Mouse (Mus musculus) thymus, postnatal 36 days (tissue): ENCODE results near the gene Sec62.

Experiments
- DNase-seq, 2 experiments: peaks; one replicate each; pipeline ENCODE4 v3.0.0; 2022; ENCODE audit warnings: mixed read lengths in 2 of 2

Sec62 gene

DNA sequence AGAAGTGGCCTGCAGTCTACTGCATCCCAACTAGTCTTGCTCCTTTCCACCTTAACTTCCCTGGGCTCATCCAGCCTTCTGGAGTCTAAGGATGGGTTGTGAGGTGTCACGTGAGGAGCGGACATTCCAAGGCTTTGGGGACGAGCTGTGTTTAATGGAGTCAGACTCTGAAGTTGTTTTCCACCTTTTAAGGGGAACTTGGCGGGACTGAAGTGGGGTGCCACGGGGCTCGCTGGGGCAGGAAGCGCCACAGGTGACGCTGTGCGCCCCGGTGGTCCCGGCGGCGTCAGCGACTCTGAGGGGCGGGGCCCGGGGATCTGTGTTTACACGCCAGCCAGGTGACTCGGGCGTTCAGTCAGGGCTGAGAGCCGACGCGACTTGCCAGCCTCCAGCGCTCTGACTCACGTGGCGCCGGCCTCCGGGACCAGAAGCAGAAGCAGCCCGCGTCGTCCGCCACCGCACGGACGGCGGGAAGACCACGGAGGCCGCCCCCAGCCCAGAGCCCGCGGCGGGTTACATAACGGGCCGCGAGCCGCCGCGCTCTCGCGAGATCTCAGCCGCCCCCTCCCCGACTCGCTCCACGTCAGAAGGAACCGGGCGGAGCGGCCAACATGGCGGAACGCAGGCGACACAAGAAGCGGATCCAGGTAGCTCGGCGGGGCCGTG lies at the start of gene Sec62:
TSS of gene Sec62 (plus strand) at position 139 of the 666 bp plus-strand sequence.
- peak; percentile 94 for DNase-seq

DNA sequence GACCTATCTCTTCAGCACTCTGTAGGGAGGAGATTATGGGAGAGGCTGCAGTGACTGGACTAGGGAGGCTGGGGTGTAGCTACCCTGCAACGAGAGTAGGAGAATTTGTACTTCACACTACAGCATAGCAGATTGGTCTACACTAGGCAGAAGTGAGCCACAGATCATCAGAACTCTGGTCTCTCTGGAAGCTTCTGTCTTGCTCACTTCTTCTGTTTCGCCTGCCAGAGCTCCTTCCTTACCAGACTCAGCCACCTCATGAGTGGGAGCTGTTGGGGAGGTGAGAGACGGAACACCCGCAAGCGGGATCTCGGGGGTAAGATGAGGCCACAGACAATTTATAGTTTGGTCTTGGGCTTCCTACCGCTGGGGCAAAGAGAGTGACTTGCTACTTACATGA lies 49.8 kb upstream of the Sec62 start:
- no peak for DNase-seq

DNA sequence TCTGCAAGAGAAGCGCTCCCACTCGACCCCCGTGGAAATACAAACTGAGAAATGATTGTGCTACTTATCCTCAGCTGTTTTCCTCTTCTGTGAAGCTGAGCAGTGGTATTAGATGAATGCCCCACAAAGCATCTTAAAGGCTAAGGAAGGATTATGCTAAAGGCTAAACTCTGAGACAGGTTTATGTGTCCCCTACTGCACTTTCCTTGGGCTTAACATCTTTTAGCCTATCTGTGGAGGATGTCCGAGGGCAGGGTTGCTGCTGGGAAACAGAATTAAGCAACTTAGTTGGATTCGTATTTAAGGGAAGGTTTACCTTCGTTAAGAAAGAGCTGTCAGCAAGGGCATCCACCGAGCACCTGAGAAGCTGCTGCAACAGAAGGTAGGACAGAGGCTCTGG lies 46.7 kb upstream of the Sec62 start, which contains the start of gene Samd7:
TSS of gene Samd7 (plus strand) at position 288 of the 400 bp plus-strand sequence.
- no peak for DNase-seq

DNA sequence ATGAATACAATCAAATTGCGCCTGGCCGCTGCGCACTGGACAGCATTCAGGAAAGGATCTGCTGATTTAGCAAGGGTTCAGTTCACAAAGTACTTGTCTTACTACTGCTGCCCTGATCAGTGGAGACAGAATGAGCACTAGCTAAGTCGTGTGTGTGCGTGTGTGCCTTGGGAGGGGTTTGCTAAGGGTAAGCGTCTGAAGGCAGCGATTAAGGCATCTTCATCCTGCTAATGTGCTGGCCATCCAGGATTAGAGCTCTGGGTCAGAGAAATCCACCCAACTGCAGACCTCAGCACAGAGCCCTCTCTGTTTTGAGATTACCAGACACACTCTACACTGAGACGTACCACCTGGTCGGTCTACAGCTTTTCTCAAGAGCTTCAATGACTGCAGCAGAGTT lies 44.4 kb upstream of the Sec62 start:
- no peak for DNase-seq

DNA sequence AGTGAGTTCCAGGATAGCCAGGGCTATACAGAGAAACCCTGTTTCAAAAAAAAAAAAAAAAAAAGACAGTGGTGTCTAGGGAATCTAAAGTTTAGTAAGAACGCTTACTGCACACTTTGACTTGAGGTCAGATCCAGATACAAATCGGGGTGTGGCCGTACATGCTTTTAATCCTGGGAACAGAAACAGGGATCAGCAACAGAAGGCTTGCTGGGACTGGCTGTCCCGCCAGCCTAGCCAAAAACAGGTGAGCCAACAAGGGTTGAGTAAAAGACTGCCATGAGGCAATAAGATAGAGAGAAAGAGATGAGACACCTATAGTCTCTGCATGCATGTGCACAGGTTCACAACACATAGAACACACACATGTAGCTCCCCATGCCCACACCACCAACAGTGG lies 38.0 kb upstream of the Sec62 start:
- DNase-seq: no peak

DNA sequence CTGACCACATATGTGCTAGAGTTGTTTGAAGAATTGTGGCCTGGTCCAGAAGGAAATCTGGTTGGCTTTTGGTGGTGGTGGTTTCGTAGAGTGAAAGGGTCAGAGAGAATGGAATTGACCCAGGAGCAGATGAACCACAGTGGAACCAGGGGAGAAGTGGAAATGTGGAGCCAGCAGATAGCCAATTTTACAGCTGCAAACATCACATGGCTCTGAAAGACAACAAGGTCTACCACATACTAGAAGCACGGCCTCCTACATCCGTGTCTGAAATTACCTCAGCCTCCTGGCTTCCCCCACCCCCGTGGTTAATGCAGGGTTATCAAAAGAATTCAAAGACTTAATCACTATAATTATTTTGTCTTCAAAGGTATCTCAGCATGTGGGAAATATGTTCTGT lies 27.8 kb upstream of the Sec62 start:
- no peak for DNase-seq

DNA sequence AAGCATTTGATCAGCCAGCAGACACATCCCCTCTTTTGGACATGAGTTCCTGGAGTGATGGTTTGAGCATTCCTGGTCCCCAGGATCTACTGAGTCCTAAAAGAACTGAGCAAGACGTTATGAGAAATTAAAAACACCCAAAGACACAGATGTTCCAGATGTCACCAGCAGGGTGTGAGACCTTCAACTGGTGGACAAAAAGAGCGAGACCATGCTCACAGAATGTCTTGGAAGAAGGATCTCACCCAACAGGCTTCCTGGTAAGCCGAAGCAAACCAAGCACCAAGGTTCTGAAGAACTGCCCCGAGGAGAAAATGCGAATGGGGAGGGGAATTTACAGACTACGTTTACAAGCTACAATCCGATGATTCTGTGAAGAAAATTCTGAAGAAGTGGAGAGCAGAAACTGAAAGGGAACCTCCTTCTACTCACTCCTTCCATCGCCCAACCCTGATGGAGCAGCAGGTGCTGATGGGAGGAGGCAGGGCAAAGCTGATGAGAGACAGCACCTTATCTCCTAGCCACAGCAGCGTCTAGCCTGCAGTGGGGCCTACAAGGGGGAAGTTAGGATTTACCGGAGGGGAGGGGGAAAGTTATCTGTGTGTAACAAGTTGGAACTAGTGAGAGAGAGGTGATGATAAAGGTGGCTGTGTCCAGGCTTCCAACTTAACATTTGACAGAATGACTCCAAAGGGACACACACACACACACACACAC lies 27.2 kb upstream of the Sec62 start:
- DNase-seq: peak; percentile 22 to 54

DNA sequence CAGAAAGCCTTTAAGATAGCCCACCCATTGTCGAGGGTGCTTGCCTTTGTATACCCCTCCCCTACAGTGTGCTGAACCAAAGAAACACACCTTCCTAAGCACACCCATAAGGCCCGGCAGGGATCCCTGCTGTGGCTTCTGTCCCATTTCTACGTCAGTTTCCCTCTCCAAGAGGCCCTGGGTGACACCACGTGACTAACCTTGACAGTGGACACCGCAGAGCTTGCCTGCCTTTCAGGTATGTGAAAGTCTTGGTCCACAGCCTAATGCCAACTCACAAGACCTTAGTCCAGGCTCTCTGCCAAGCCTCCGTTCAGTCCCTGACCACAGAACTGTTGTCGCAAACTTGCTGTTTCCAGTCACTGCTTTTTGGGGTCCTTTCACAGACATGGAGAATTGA lies 26.5 kb upstream of the Sec62 start:
- DNase-seq: no peak

DNA sequence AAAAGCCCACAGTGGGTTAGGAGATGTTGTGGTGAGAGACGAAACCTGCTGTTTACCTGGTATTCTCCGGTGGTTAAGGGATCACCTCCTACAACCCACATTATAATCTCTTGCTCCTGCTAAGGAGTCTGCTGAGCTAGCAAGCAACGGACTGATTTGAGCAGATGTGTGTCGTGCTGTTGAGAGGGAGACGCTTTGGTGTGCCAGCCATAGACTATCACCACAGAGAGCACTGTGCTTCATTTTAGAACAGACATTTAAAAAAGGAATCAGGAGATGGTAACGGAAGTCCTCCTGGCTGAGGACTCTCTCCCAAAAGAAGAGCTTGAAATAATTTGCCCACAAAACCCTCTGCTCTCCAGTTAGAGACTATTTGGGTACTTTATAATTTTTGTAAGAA lies 25.4 kb upstream of the Sec62 start:
- no peak for DNase-seq

DNA sequence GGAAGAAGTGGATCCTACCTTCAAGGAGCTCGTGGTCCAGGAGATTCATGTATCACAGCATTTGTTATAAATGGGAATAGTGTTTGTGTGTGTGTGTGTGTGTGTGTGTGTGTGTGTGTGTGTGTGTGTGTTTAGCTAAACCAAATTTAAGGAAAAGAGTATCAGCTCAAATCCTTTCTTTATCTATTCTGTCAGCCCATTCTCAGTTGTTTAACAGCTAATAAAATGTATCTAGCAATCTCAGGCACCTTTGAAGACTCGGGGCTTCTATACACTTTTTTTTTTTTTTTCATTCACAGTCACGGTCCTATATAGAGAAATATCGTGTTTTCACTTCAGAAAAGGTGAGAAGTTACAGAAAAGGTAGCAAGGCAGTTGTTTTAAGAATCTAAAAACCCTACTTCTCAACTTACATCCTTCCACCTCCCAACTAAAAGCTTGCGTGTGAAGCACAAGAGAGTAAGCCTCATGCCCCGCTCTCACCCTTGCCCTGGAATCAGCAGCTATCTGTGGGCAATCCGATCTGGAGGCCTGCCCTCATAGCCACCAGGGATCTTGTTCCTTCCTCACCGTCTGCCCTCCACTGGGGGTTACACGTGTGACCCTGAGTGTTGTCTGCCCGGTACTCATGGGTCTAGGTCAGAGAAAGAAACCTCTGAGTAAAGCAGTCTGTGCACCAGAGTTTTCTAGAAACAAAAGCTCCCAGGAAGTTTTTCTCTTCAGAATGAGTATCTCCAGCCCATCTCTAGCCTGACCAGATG lies 22.7 kb upstream of the Sec62 start:
- DNase-seq: no peak

DNA sequence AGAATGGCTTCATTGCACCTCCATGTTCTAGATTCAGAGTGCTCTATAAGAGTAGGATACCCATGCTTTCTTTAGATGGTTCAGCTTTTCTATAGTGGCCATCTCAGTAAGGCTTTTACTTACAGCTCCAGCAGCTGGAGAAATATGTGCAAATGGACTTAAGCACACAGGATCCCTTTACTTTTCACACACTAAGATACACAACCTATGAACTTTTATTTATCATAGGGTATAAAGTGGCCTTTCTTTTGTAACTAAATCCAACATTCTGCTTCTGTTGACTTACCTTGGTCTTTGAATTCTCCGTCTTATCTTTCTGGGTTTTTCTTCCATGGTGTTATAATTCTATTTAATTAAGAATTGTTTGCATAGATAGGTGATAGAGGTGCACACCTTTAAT lies 21.1 kb upstream of the Sec62 start:
- no peak for DNase-seq

DNA sequence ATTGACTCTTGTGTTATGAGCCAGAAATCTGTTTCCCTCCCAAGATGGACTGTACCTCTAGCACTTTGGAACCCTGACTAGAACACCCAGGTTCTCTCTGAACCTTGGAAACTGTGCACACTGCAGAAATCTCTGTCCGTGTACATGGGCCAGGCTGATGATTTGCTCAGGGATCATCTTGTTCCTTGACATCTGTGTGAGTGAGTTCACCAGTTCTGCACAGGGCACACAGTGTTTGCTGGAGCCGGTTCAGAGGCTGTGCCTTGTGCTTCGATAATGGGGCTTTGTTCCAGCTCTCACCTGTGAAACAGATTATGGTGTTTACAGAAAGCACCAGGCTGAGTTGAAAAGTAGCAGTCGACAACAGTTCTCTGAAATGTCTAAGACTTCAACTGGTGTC lies 20.0 kb upstream of the Sec62 start:
- DNase-seq: no peak

DNA sequence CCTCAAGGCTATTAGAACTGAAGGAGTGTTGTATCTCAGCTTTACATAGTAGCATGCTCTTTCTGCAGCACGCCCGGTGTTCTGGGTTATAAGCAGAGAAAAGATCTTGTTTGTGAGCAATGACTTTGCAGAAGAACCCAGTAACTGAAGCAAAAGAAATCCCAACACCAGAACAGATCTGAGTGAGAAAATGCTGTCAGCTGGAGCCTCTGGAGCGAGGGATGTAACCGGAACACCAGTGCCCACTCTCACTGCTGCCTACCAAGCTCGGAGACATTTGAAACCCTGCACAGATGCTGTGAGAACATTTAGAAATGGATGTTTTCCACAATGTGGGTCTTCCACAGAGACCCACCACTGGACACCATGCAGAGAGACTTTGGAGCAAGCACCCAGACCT lies 18.0 kb upstream of the Sec62 start:
- no peak for DNase-seq

DNA sequence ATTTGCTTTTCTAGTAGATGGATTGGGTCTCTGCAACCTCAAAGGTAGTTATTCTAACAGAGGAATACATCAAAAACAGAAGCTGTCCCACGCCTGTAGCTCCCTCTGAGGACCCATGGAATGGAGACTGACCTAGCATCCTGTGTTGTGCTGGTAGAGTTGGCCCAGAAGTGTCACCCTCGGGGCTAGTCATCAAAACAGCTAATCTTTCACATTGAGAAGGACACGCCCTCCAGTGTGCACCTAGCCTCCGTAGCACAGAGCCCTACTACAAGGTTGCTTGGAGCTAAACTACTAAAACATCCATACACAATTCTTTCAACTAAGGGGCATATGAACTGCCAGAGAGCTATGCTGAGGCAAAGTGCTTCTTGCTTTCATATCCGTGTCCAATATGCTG lies 14.7 kb upstream of the Sec62 start:
- no peak for DNase-seq

DNA sequence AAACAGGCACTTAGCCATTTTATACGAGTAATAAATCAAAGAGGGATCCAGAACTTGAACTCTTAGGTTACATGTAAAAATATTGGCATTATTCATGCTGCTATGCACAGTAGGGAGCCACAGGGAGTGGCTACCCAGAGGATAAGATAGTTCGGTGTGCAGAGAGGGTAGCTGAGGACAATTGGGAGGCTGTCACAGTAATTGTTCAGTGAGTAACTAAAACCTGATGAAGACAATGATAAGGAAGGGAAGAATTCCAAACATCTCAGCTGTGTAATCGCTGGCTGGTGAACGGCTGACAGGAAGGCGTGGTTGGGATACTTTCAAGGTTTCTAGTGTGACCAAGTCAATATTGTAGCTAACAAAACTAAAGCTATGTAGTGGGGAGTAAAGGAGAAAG lies 4.1 kb upstream of the Sec62 start:
- DNase-seq: no peak

DNA sequence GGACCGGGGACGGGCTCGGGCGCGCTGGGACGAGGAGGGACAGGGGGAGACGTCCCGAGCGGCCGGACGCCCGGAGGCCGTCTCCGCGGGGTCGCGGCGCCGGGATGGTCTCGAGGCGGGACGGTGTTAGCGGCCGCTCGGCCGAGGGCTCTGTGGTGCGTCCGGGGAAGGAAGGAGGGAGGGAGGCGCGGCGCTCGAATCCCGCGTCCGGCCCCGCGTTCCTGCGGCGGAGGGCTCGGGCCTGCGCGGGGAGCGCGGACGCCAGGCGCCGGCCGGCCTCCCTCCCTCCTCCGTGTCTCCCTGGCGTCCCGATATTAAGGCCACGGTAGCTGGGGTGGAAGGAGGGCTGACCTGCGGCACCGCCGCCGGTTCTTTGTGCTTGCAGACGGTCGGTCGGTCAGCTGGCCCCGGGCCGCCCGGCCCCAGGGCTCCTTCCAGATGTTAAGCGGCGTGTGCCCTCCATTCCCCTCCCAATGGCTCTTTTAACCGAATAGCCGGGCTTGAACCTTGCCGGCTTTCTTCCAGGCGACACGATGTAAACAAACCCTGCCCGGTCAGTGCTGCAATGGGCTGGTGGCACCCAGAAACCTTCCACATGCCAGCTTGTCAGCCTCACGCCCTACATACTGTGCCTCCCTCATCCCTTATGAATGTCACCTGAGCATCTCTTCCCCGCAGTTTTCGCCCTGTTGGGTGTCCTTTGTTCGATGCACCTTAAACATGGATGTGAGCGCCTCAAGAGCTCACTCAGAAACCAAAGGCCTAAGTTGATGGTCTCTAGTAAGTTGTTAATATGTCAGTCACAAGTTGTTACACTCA lies 937 bp downstream of the Sec62 start:
- DNase-seq: no peak

DNA sequence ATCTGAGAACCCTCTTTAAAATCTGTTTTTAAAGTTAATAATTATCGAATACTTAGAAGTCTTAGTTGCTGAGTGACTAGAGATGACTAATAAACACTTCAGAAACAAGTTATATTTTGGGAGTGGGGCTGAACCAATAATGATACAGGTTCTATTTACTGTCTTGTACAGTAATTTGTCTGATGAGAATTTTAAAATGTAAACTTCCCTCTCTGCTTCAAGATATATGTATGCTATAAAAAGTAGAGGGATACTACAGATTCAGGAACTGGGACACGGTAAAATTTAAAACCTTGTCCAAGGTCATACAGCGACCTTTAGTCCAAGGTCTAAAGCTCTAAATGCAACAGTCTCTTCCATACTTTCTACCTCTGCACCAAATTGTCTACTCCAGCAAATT lies 9.5 kb downstream of the Sec62 start:
- no peak for DNase-seq

DNA sequence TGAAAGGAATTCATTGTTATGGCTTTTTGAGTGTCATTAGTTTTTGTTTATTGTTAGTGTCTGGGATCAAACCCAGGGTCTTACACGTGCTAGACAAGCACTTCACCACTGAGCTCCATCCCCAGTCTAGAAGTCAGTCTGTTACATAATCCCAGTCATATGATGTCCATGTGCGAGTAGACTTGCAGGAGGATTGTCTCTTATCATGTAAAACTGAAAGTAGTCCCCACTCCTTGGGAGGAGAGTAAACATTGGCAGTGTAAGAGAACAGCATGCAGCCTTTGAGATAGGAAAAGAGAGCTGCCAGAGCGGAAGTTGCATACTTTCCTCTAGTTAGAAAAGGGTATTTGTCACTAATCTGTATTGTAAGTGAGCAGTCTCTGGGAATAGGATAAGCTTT lies 20.2 kb downstream of the Sec62 start:
- no peak for DNase-seq

DNA sequence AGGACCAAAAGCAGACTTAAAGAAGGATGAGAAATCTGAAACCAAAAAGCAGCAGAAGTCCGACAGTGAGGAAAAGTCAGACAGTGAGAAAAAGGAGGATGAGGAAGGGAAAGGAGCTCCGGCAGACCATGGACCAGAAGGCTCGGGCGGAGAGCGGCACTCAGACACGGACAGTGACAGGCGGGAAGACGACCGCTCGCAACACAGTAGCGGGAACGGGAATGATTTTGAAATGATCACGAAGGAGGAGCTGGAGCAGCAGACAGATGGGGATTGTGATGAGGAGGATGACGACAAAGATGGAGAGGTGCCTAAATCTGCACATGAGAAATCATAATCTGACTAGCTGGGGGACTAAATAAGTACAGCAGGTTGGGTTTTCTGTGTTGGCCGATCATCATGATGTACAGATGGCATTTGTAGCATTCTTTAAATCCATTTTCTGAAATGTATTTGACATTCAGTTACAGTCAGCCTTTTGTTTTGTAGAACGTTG lies 26.0 kb downstream of the Sec62 start:
- no peak for DNase-seq

DNA sequence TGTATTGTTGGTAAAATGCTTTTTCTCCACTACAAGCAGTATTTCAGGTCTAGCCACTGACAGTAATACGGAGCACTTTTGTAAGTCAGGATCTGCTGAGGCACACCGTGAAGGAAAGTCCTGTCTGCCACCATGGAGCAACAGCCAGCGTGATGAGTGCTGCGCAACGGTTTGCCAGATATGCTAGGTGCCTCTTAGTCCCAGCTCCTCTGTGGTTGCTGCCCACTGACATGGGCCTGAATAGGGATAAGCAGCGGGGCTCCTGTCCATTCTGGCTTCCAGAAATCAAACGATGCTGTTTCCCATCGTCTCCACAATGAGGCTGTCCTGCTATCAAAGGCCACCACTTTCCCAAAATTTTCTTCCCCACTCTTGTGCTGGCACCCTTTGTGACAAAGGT lies 29.5 kb downstream of the Sec62 start:
- DNase-seq: no peak

DNA sequence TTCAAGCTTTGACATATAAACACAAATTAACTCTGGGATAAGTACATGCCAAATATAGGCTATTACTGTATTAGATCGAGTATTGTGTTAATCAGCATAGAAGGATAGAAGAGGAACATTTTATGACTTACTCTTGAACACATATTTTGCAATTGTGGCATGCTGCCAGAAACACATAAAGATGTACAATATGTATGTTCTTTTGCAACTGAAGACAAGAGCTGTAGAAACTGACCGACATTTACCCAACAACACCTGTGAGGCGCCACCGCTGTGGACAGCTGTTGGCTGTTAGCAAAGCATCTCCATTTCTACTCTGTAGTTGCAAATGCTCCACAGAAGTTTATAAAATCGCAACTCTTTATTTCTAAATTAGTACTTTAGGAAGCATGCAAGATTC lies 33.4 kb downstream of the Sec62 start:
- DNase-seq: no peak

DNA sequence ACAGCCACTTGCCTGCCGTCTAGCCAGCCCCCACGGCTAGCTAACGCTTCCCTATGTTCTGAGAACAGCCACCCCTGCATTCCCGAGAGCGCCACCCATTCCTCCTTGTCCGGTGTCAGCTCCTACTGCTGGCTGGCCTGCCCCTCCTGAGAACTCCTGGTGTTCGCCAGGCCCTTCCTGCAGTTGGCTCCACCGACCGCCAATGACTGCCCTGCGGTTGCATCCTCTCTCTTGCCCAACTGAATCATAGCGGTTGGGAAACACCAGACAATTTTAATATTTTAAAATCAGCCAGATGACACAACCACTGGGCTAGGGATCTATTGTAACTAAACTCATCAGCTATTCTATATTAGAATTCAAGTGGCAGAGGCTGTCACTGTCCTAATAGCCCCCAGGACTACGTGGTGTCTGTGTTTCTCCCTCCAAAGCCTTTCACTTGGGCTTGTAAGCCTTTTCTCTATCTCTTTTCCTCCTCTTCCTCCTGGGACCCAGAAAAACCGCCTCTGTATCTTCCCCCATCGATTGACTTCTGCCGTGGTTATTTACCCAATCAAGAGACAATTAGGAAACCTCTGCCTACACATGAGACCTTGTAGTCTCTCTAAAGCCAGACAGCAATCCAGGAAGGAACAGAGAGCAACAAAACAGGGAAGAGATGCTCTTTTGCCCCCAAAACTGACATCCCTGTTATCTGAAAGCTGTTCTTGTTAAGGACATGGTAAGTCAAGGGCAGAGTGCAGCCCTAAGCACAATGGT lies 39.4 kb downstream of the Sec62 start:
- no peak for DNase-seq
